Mouse (Mus musculus) 3134 (cell line): Measurements from ENCODE around the gene Cpeb4.

ENCODE experiments used
- DNase-seq: peaks from one replicate; pipeline ENCODE4 v3.0.0-alpha.2; 2011; ENCODE audit warnings: low spot score; ENCODE audit not compliant: insufficient read length; ENCODE audit errors: extremely low read depth

Gene Cpeb4

GRCm38 (mm10) chr11:31846771-31847468 lies 25.1 kb upstream of the Cpeb4 start:
- no peak for DNase-seq

GRCm38 (mm10) chr11:31847469-31847805 lies 24.6 kb upstream of the Cpeb4 start:
- DNase-seq, result no peak

GRCm38 (mm10) chr11:31848725-31849124 lies 23.3 kb upstream of the Cpeb4 start:
- no peak for DNase-seq

GRCm38 (mm10) chr11:31850156-31850775 lies 21.7 kb upstream of the Cpeb4 start:
- no peak for DNase-seq

- peak; percentile 25 for DNase-seq
Observed at GRCm38 (mm10) chr11:31850995-31851394, 21.0 kb upstream of the Cpeb4 start.

GRCm38 (mm10) chr11:31851702-31852560 lies 20.1 kb upstream of the Cpeb4 start:
- DNase-seq, result no peak

GRCm38 (mm10) chr11:31854955-31855354 lies 17.1 kb upstream of the Cpeb4 start:
- no peak for DNase-seq

- no peak for DNase-seq
Observed at GRCm38 (mm10) chr11:31857479-31857878, 14.5 kb upstream of the Cpeb4 start.

GRCm38 (mm10) chr11:31861149-31861890 lies 10.7 kb upstream of the Cpeb4 start:
- DNase-seq, result no peak

- no peak for DNase-seq
Observed at GRCm38 (mm10) chr11:31867976-31868375, 4.0 kb upstream of the Cpeb4 start.

GRCm38 (mm10) chr11:31870285-31871010 lies 1.6 kb upstream of the Cpeb4 start:
- DNase-seq, result peak; percentile 97

GRCm38 (mm10) chr11:31871135-31871541 lies 873 bp upstream of the Cpeb4 start:
- DNase-seq, result peak; percentile 71

- peak; percentile 51 for DNase-seq
Observed at GRCm38 (mm10) chr11:31872546-31873261, 693 bp downstream of the Cpeb4 start.

GRCm38 (mm10) chr11:31874071-31874470 lies 2.1 kb downstream of the Cpeb4 start:
- DNase-seq, result no peak

GRCm38 (mm10) chr11:31883671-31884070 lies 11.7 kb downstream of the Cpeb4 start:
- DNase-seq, result no peak

GRCm38 (mm10) chr11:31885765-31886164 lies 13.8 kb downstream of the Cpeb4 start:
- no peak for DNase-seq

- no peak for DNase-seq
Observed at GRCm38 (mm10) chr11:31888229-31888628, 16.2 kb downstream of the Cpeb4 start.

GRCm38 (mm10) chr11:31892152-31892551 lies 20.1 kb downstream of the Cpeb4 start:
- DNase-seq, result no peak

- no peak for DNase-seq
Observed at GRCm38 (mm10) chr11:31893639-31894038, 21.6 kb downstream of the Cpeb4 start.
